Mouse (Mus musculus): Measurements from ENCODE around the gene Chst1.

- no peak for TF ChIP-seq GATA1 (IDR thresholded peaks at IDR 0.05; ENCODE audit: low read length)
- no peak for TF ChIP-seq TAL1 (IDR thresholded peaks at IDR 0.05; ENCODE audit: low read length)
Measured at GRCm38 (mm10) chr2:92607153-92607552, 7.6 kb downstream of the Chst1 start.
